Comparison of ENCODE assay signal across 7 mouse cellular contexts in the genomic region with DNA sequence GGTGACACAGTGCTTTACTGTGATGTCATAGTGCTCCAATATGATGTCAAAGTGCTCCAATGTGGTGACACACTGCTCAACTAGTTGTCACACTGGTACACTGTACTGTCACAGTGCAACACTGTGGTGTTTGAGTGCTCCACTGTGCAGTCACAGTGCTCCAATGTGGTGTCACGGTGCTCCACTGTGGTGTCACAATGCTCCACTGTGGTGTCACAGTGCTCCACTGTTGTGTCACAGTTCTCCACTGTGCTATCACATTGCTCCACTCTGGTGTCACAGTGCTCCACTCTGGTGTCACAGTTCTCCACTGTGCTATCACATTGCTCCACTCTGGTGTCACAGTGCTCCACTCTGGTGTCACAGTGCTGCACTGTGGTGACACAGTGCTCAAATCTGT.
DNase-seq lines count a peak whose midpoint lies in the region; ATAC-seq lines count a peak whose summit lies in the region.
"Not testable (repeated sequence)": the region's sequence is repeated elsewhere in the genome, so short reads cannot be mapped to it uniquely, and the experiment has no call there.

No protein-coding gene starts in this region.

- not testable (repeated sequence) for H3K9ac ChIP-seq in embryonic facial prominence, embryonic 15.5 days; hindbrain, embryonic 11.5 days (ENCODE audit: low read depth, low read length); midbrain, embryonic 13.5 days (replicated peaks); neural tube, embryonic 15.5 days (replicated peaks)

- H3K4me2 ChIP-seq in embryonic facial prominence, embryonic 15.5 days (replicated peaks); hindbrain, embryonic 11.5 days (replicated peaks; ENCODE audit: low read depth, low read length); midbrain, embryonic 13.5 days (replicated peaks); neural tube, embryonic 15.5 days: not testable (repeated sequence)

- not testable (repeated sequence) for H3K36me3 ChIP-seq in embryonic facial prominence, embryonic 15.5 days; hindbrain, embryonic 11.5 days (ENCODE audit: control insufficient read depth, insufficient read depth, low read length); megakaryocyte, embryonic 14.5 days (replicated peaks; ENCODE audit: low read length); midbrain, embryonic 13.5 days; neural tube, embryonic 15.5 days

- H3K9me3 ChIP-seq in embryonic facial prominence, embryonic 15.5 days (replicated peaks); neural tube, embryonic 15.5 days (replicated peaks): not testable (repeated sequence)
- peaks cover 21% of the 10 kb centered on the region for H3K9me3 ChIP-seq in hindbrain, embryonic 11.5 days (ENCODE audit: control insufficient read depth, low read length)
- H3K9me3 ChIP-seq in megakaryocyte, embryonic 14.5 days = peaks cover 90% of the 10 kb centered on the region
- H3K9me3 ChIP-seq in midbrain, embryonic 13.5 days = peaks cover 59% of the 10 kb centered on the region

- H3K27ac ChIP-seq in embryonic facial prominence, embryonic 15.5 days (replicated peaks); hindbrain, embryonic 11.5 days (ENCODE audit: low read depth, low read length); midbrain, embryonic 13.5 days; neural tube, embryonic 15.5 days (replicated peaks): not testable (repeated sequence)

- ATAC-seq in embryonic facial prominence, embryonic 15.5 days (ENCODE audit: insufficient number of reproducible peaks, low FRiP score, low TSS enrichment, low read depth) = 0 out of 2 replicates have a peak, but pooled peaks have one; percentile 36
- 0 out of 2 replicates have a peak, but pooled peaks have one; percentile 8 for ATAC-seq in granulocyte monocyte progenitor cell, adult 5-6 weeks (replicated peaks; ENCODE audit: poor library complexity, severe bottlenecking)
- peak; percentile 36; the same call in 1 of the 2 replicates for ATAC-seq in hindbrain, embryonic 11.5 days (ENCODE audit: low FRiP score)
- 0 out of 2 replicates have a peak, but pooled peaks have one; percentile 32 for ATAC-seq in midbrain, embryonic 13.5 days
- 0 out of 2 replicates have a peak, but pooled peaks have one; percentile 53 for ATAC-seq in neural tube, embryonic 15.5 days (ENCODE audit: low FRiP score)

- WGBS in embryonic facial prominence, embryonic 15.5 days = 40% methylated on average over 1 of the region's 1 CpGs
- WGBS in hindbrain, embryonic 11.5 days = 76% methylated on average over 1 of the region's 1 CpGs
- 59% methylated on average over 1 of the region's 1 CpGs for WGBS in midbrain, embryonic 13.5 days
- WGBS in neural tube, embryonic 15.5 days = 28% methylated on average over 1 of the region's 1 CpGs

- not testable (repeated sequence) for DNase-seq in hindbrain, embryonic 11.5 days (ENCODE audit: low spot score)
- peak; percentile 1 for DNase-seq in liver

- not testable (repeated sequence) for H3K4me1 ChIP-seq in embryonic facial prominence, embryonic 15.5 days; hindbrain, embryonic 11.5 days (replicated peaks; ENCODE audit: control insufficient read depth, insufficient read depth, low read length); megakaryocyte, embryonic 14.5 days; midbrain, embryonic 13.5 days (replicated peaks); neural tube, embryonic 15.5 days

- H3K4me3 ChIP-seq in embryonic facial prominence, embryonic 15.5 days (replicated peaks); hindbrain, embryonic 11.5 days (ENCODE audit: low read depth, low read length); midbrain, embryonic 13.5 days (replicated peaks); neural tube, embryonic 15.5 days (replicated peaks): not testable (repeated sequence)
- H3K4me3 ChIP-seq in megakaryocyte, embryonic 14.5 days (replicated peaks) = peak overlapping the region; percentile 34

- not testable (repeated sequence) for H3K27me3 ChIP-seq in embryonic facial prominence, embryonic 15.5 days; hindbrain, embryonic 11.5 days (ENCODE audit: control insufficient read depth, insufficient read depth, low read length); megakaryocyte, embryonic 14.5 days (replicated peaks); midbrain, embryonic 13.5 days; neural tube, embryonic 15.5 days (replicated peaks)
